Mouse (Mus musculus) midbrain, embryonic 14.5 days (tissue): ENCODE results near the gene Gm20843. TPM values are rescaled to one million over a fixed set of nuclear protein-coding genes. Genes with fewer than 3 reads are reported as not detected.
"Not testable (repeated sequence)": the region's sequence is repeated elsewhere in the genome, so short reads cannot be mapped to it uniquely, and the experiment has no call there.

ENCODE experiments used
- ATAC-seq: fragments of 200-750 bp; cut with Nextera tagmentation; 2 replicates; pipeline ENCODE4 v1.8.0; 2017; ENCODE audit warnings: moderate number of reproducible peaks, moderate library complexity; ENCODE audit not compliant: low FRiP score, low TSS enrichment
- DNase-seq: peaks from one replicate; pipeline ENCODE4 v3.0.0-alpha.2; 2015
- H3K27ac ChIP-seq: fragments of 300-500 bp; sonication (generic); replicated peaks from 2 replicates; pipeline ENCODE4 v1.5.1; 2014; ENCODE audit warnings: mild to moderate bottlenecking, low read depth, low read length, moderate library complexity
- H3K27me3 ChIP-seq: fragments of 300-500 bp; sonication (generic); 2 replicates; pipeline ENCODE4 v1.6.1; 2014; ENCODE audit warnings: low read length, control low read depth, mixed read lengths; ENCODE audit not compliant: control insufficient read depth, insufficient read depth
- H3K36me3 ChIP-seq: fragments of 300-500 bp; sonication (generic); 2 replicates; pipeline ENCODE4 v1.6.1; 2014; ENCODE audit warnings: low read length, control low read depth; ENCODE audit not compliant: control insufficient read depth, insufficient read depth
- H3K4me1 ChIP-seq: fragments of 300-500 bp; sonication (generic); 2 replicates; pipeline ENCODE4 v1.6.1; 2014; ENCODE audit warnings: mild to moderate bottlenecking, antibody characterized with exemption, low read length, control low read depth; ENCODE audit not compliant: control insufficient read depth, insufficient read depth
- H3K4me2 ChIP-seq: fragments of 300-500 bp; sonication (generic); 2 replicates; pipeline ENCODE4 v1.6.1; 2014; ENCODE audit warnings: mild to moderate bottlenecking, low read length, moderate library complexity
- H3K4me3 ChIP-seq: fragments of 300-500 bp; sonication (generic); replicated peaks from 2 replicates; pipeline ENCODE4 v1.5.1; 2014; ENCODE audit warnings: low read depth, low read length
- H3K9ac ChIP-seq: fragments of 300-500 bp; sonication (generic); replicated peaks from 2 replicates; pipeline ENCODE4 v1.6.1; 2014; ENCODE audit warnings: mild to moderate bottlenecking, low read length, moderate library complexity
- H3K9me3 ChIP-seq: fragments of 300-500 bp; sonication (generic); 2 replicates; pipeline ENCODE4 v1.6.1; 2016; ENCODE audit warnings: low read length, control low read depth, mixed read lengths; ENCODE audit not compliant: control insufficient read depth
- WGBS: fragments of 180-500 bp; shearing (Covaris S2); extraction: QIAGEN DNeasy Blood & Tissue Kit; methylation state at CpG from one replicate; pipeline ENCODE4 v1.1.7; 2014; 5-methylcytosine and 5-hydroxymethylcytosine counted together
- polyA plus RNA-seq: library from polyadenylated mRNA; unstranded; fragments of >200 nt; fragmentation: Nextera tagmentation; extraction: Ambion mirVana; gene quantifications from 2 replicates; pipeline ENCODE4 v1.2.1, GENCODE M21; 2014

Gm20843 gene
- not detected in 2 replicates for polyA plus RNA-seq

DNA sequence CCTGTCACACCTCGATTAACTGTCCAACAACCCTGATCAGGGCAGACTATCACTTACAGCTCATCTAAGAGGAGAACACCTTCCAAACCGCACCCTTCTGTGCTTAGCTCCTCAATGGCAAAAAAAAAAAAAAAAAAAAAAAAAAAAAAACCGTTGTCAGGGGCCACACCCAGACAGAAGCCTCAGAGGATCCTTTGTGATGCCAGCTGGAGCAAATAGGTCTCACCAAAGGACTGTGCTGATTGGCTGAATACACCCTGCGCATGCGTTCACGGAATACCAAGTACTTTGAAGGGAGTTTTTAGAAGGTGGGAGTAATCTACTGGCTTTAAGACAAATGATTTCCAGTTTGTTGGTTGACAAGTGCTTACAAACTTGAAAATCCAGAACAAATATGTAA lies at the start of gene Gm20843:
Gm20843 (minus strand) TSS at position 101 of the 400 bp plus-strand sequence.
- H3K9me3 ChIP-seq: not testable (repeated sequence)

More for the DNA sequence above, at the start of gene Gm20843:
- H3K36me3 ChIP-seq, H3K4me2 ChIP-seq, H3K4me3 ChIP-seq, ATAC-seq, H3K27me3 ChIP-seq, DNase-seq, H3K9ac ChIP-seq, H3K4me1 ChIP-seq, H3K27ac ChIP-seq: not testable (repeated sequence)
- no CpG with 5 or more reads among the region's 6 CpGs for WGBS
